In the genomic region with DNA sequence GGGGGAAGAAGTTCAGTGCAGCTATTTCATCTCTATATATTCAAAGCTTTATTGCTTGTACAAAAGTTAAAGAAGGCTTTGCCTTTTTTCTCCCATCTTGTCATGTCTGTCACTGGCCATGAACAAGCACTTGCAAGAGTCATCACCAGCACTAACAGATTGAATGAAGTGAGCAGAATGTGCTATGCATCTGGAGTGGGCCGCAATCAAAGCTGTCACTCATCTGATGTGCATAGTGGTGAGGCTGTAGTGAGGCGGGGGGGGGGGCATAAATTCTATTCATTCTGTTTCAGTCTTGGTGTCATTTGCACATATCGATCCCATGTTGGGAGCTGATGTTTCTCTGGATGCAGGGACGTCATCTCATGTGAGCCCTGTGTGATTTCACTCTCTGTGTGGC, we compare ENCODE assay signal across 17 mouse cellular contexts.
DNase-seq lines count a peak whose midpoint lies in the region; ATAC-seq and TF ChIP-seq lines count a peak whose summit lies in the region.
"Had no signal": no experiment of that assay in that cellular context is flagged by ENCODE, and none has a peak within 500 bp of the region (broad histone marks: within the 10 kb centered on the region; RNA-seq: fewer than 3 reads in every experiment).

No protein-coding gene starts in this region.

- H3K27me3 ChIP-seq in forebrain, postnatal 0 days (ENCODE audit: insufficient read depth, low read length): no peaks in the 10 kb centered on the region
- no peaks in the 10 kb centered on the region for H3K27me3 ChIP-seq in forebrain, embryonic 15.5 days
- H3K27me3 ChIP-seq: embryonic facial prominence, embryonic 12.5 days had no signal

- no peak overlapping the region for H3K9ac ChIP-seq in forebrain, postnatal 0 days
- no peak overlapping the region for H3K9ac ChIP-seq in forebrain, embryonic 15.5 days (replicated peaks)
- H3K9ac ChIP-seq: embryonic facial prominence, embryonic 12.5 days had no signal

- 69% methylated on average over 4 of the region's 4 CpGs for WGBS in forebrain, postnatal 0 days
- WGBS in forebrain, embryonic 15.5 days: 70% methylated on average over 4 of the region's 4 CpGs

- no peak overlapping the region for H3K4me3 ChIP-seq in forebrain, postnatal 0 days (ENCODE audit: low read depth, low read length)
- H3K4me3 ChIP-seq in forebrain, embryonic 15.5 days: no peak overlapping the region
- H3K4me3 ChIP-seq: embryonic facial prominence, embryonic 10.5 days; embryonic facial prominence, embryonic 12.5 days had no signal

- peak; percentile 66 for ATAC-seq in forebrain, postnatal 0 days
- no peak for ATAC-seq in forebrain, embryonic 15.5 days (replicated peaks)
- ATAC-seq: forebrain, embryonic 16.5 days had no signal

- no peak for TF ChIP-seq POLR2A in brain, embryonic 14.5 days (IDR thresholded peaks at IDR 0.05; ENCODE audit: borderline replicate concordance, extremely low read depth, insufficient read depth, insufficient read length, poor library complexity, severe bottlenecking)

- H3K4me2 ChIP-seq in forebrain, postnatal 0 days (ENCODE audit: low read depth): no peak overlapping the region
- no peak overlapping the region for H3K4me2 ChIP-seq in forebrain, embryonic 15.5 days (replicated peaks)
- H3K4me2 ChIP-seq: embryonic facial prominence, embryonic 12.5 days had no signal

- no peak overlapping the region for H3K27ac ChIP-seq in forebrain, postnatal 0 days (ENCODE audit: low read depth, low read length)
- H3K27ac ChIP-seq in forebrain, embryonic 15.5 days (replicated peaks): no peak overlapping the region
- H3K27ac ChIP-seq: embryonic facial prominence, embryonic 10.5 days; embryonic facial prominence, embryonic 12.5 days had no signal

- no peak for TF ChIP-seq CTCF in forebrain, postnatal 0 days (IDR thresholded peaks at IDR 0.05; ENCODE audit: low read depth)
- TF ChIP-seq CTCF in brain, embryonic 14.5 days (IDR thresholded peaks at IDR 0.05; ENCODE audit: borderline replicate concordance, extremely low read depth, insufficient read depth, insufficient read length): no peak

- no peaks in the 10 kb centered on the region for H3K9me3 ChIP-seq in forebrain, postnatal 0 days (ENCODE audit: low read length)
- no peaks in the 10 kb centered on the region for H3K9me3 ChIP-seq in forebrain, embryonic 15.5 days
- H3K9me3 ChIP-seq: embryonic facial prominence, embryonic 10.5 days; embryonic facial prominence, embryonic 12.5 days had no signal

- no peaks in the 10 kb centered on the region for H3K36me3 ChIP-seq in forebrain, postnatal 0 days (ENCODE audit: insufficient read depth)
- H3K36me3 ChIP-seq in forebrain, embryonic 15.5 days: no peaks in the 10 kb centered on the region
- H3K36me3 ChIP-seq: embryonic facial prominence, embryonic 10.5 days; embryonic facial prominence, embryonic 12.5 days had no signal

- H3K4me1 ChIP-seq in forebrain, postnatal 0 days (ENCODE audit: insufficient read depth): 0 out of 2 replicates have a peak, but pooled peaks cover 8% of the 10 kb centered on the region
- H3K4me1 ChIP-seq in forebrain, embryonic 15.5 days: peaks cover 10% of the 10 kb centered on the region
- H3K4me1 ChIP-seq: embryonic facial prominence, embryonic 10.5 days; embryonic facial prominence, embryonic 12.5 days had no signal

- DNase-seq in forebrain, postnatal 0 days: no peak
- DNase-seq in layer of hippocampus, adult 8-10 months (ENCODE audit: low spot score in 2 of 2): peak; percentile 29 to 38
- no peak for DNase-seq in layer of hippocampus, adult 11-12 months (ENCODE audit: low spot score)
- DNase-seq in brain, embryonic 14.5 days (ENCODE audit: low read depth): peak; percentile 50
- no peak for DNase-seq in ovary, adult 18-20 months (ENCODE audit: low spot score)
- DNase-seq: adrenal gland, adult 2 months; adrenal gland, postnatal 10 days; adrenal gland, postnatal 25 days; cerebellum, adult 11-12 months; cerebellum, adult 2 months; cerebellum, adult 9-10 months; cerebellum, postnatal 10 days; cerebellum, postnatal 25 days had no signal

Comparison
In these comparisons a context has a peak if more than half of its experiments do, and no peak if none do; other contexts are left out.
1. DNase-seq: peak in layer of hippocampus, adult 8-10 months (2 of 2) and brain, embryonic 14.5 days (single experiment); none in forebrain, postnatal 0 days (single experiment), layer of hippocampus, adult 11-12 months (single experiment) and ovary, adult 18-20 months (single experiment).